Mouse (Mus musculus) kidney, adult 2 months (tissue): ENCODE measurements at regions not wholly inside any gene's neighbourhood (a gene's known extent, or its start where the extent isn't known, plus 50 kb on each side); places are given as distances from the start of the nearest gene placed in this dataset.

Source experiments
- CTCF ChIP-seq: fragments of 200-500 bp; conservative IDR thresholded peaks from 2 replicates; pipeline ENCODE4 v1.5.1; 2011; ENCODE audit warnings: low read depth, mild to moderate bottlenecking, control low read depth, low read length, moderate library complexity, mixed read lengths; ENCODE audit not compliant: insufficient read depth, insufficient read length
- POLR2A ChIP-seq: fragments of 200-500 bp; IDR thresholded peaks from one replicate; pipeline ENCODE4 v1.6.1; 2011; ENCODE audit warnings: low read depth, low read length, control low read depth

DNA sequence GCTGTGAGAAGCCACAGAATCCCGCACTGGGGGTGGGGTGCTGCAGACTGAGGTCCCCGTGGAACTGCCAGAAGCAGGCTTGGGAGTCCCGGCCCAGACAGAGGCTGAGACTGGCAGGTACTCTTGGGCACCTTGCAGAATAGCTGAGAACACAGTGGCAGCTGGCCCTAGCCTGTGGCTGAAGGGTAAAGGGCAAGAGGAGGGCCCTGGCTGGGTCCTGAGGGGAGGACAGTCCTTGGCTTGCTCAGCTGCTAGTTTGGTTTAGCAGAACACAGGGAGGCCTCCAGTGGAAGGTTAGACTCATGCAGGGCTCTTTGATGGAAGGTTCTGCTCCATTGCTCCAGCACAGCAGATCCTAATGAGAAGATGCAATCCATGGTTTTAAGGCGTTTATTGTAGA, 190.4 kb downstream of the Tle1 start:
- TF ChIP-seq CTCF (no peak), POLR2A (no peak)
